Mouse (Mus musculus) embryonic fibroblast, embryonic 13.5 days (primary cell): Measurements from ENCODE around the gene Stum. TPM values are rescaled to one million over a fixed set of nuclear protein-coding genes. Genes with fewer than 3 reads are reported as not detected.

Experiments
- H3K27ac ChIP-seq: 2 replicates; pipeline ENCODE4 v1.5.1; 2012; ENCODE audit warnings: low read length, control low read depth, inconsistent platforms; ENCODE audit not compliant: insufficient read depth
- H3K4me1 ChIP-seq: 2 replicates; pipeline ENCODE4 v1.6.1; 2011; ENCODE audit warnings: low read length; ENCODE audit not compliant: control insufficient read depth, insufficient read depth
- H3K4me3 ChIP-seq: 2 replicates; pipeline ENCODE4 v1.5.1; 2011; ENCODE audit warnings: mild to moderate bottlenecking, control low read depth, low read length; ENCODE audit not compliant: insufficient read depth
- CTCF ChIP-seq: IDR thresholded peaks from 2 replicates; pipeline ENCODE4 v1.5.1; 2011; ENCODE audit warnings: mild to moderate bottlenecking, control low read depth, low read length, moderate library complexity, borderline replicate concordance; ENCODE audit not compliant: insufficient read depth
- POLR2A ChIP-seq: IDR thresholded peaks from 2 replicates; pipeline ENCODE4 v1.6.1; 2011; ENCODE audit warnings: low read depth, mild to moderate bottlenecking, control low read depth, low read length, moderate library complexity
- polyA plus RNA-seq: library from polyadenylated mRNA; stranded (reverse); fragments of >200 nt; gene quantifications from 2 replicates; pipeline ENCODE4 v1.2.4, GENCODE M21; 2011; ENCODE audit warnings: low read depth; ENCODE audit not compliant: missing spikeins, insufficient read length

Gene Stum
- polyA plus RNA-seq, 1 experiment: not detected

GRCm38 (mm10) chr1:180464357-180464756 lies 18.9 kb downstream of the Stum start:
- H3K27ac ChIP-seq: no peak overlapping the region
- no peaks in the 10 kb centered on the region; the same call in 1 of the 2 replicates for H3K4me1 ChIP-seq
- no peak for TF ChIP-seq CTCF
- TF ChIP-seq POLR2A: no peak
- no peak overlapping the region for H3K4me3 ChIP-seq

- H3K27ac ChIP-seq: no peak overlapping the region
- TF ChIP-seq POLR2A: no peak
- no peak for TF ChIP-seq CTCF
- H3K4me3 ChIP-seq: no peak overlapping the region
- no peaks in the 10 kb centered on the region; the same call in 1 of the 2 replicates for H3K4me1 ChIP-seq
Measured at GRCm38 (mm10) chr1:180462983-180463475, 20.3 kb downstream of the Stum start.

GRCm38 (mm10) chr1:180462396-180462795 lies 20.9 kb downstream of the Stum start:
- Histone ChIP-seq H3K27ac (no peak overlapping the region), H3K4me1 (no peaks in the 10 kb centered on the region; the same call in 1 of the 2 replicates), H3K4me3 (no peak overlapping the region)
- no peak for TF ChIP-seq POLR2A
- TF ChIP-seq CTCF: no peak

- H3K4me1 ChIP-seq: no peaks in the 10 kb centered on the region; the same call in 1 of the 2 replicates
- no peak overlapping the region for H3K27ac ChIP-seq
- TF ChIP-seq POLR2A (no peak), CTCF (no peak)
Measured at GRCm38 (mm10) chr1:180460721-180461120, 22.6 kb downstream of the Stum start.

DNA sequence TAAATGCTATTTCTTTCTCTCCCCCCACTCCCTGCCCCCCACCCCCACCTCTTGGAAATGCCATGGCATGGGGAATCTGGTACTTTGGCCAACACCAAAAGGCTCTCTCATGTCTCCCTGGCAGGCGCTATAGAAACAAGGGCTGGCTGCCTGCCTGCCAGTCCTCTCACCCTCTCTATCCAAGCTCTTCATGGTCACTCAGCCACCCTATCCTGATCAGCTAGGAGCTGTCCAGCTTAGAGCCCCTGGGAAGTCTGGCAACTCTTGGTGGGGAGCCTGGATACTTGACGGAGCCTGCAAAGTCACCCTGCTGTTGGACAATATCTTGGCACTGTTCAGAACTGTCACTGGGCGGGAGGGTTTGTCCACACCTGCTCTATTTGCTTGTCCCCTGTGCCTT lies 24.6 kb downstream of the Stum start:
- Histone ChIP-seq H3K27ac (no peak overlapping the region), H3K4me1 (no peaks in the 10 kb centered on the region; the same call in 1 of the 2 replicates), H3K4me3 (no peak overlapping the region)
- no peak for TF ChIP-seq POLR2A
- no peak for TF ChIP-seq CTCF

More at GRCm38 (mm10) chr1:180460721-180461120, 22.6 kb downstream of the Stum start:
- H3K4me3 ChIP-seq: no peak overlapping the region

- TF ChIP-seq CTCF: no peak
- no peak for TF ChIP-seq POLR2A
- Histone ChIP-seq H3K4me1 (no peaks in the 10 kb centered on the region; the same call in 1 of the 2 replicates), H3K27ac (no peak overlapping the region), H3K4me3 (no peak overlapping the region)
Measured at GRCm38 (mm10) chr1:180458274-180458673, 25.0 kb downstream of the Stum start.

GRCm38 (mm10) chr1:180449641-180450040 lies 33.7 kb downstream of the Stum start:
- H3K4me1 ChIP-seq: no peaks in the 10 kb centered on the region
- H3K4me3 ChIP-seq: no peak overlapping the region
- TF ChIP-seq CTCF (no peak), POLR2A (no peak)

GRCm38 (mm10) chr1:180444411-180444810 lies 38.9 kb downstream of the Stum start:
- no peak overlapping the region for H3K4me3 ChIP-seq
- H3K4me1 ChIP-seq: no peaks in the 10 kb centered on the region
- no peak for TF ChIP-seq CTCF
- TF ChIP-seq POLR2A: no peak
- no peak overlapping the region for H3K27ac ChIP-seq

More at GRCm38 (mm10) chr1:180449641-180450040, 33.7 kb downstream of the Stum start:
- no peak overlapping the region for H3K27ac ChIP-seq

GRCm38 (mm10) chr1:180439496-180439895 lies 43.8 kb downstream of the Stum start:
- TF ChIP-seq POLR2A: no peak
- Histone ChIP-seq H3K4me1 (no peaks in the 10 kb centered on the region), H3K27ac (no peak overlapping the region), H3K4me3 (no peak overlapping the region)

DNA sequence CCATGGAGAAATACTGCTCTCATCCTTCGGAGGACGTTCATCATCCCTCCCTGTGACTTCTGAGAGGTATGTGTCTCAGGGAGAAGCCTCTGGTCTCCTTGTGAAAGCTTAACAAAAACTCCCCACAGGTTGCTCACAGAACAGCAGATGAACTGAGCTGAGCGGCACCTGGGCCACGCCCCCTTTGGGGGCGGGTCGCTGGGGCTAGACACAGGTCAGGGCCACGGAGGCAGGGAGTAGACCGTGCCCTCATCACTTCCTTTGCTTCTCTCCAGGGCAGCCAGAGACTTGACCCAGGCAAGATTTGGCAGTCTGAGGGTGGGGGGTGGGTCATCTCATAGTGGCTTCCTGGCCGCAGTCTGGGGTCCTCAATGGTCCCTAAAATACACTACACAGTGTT lies 48.4 kb downstream of the Stum start:
- Histone ChIP-seq H3K27ac (no peak overlapping the region), H3K4me3 (no peak overlapping the region), H3K4me1 (no peaks in the 10 kb centered on the region)
- TF ChIP-seq POLR2A (no peak), CTCF (no peak)
